Mouse (Mus musculus) bone marrow macrophage, adult 2 months (primary cell): Measurements from ENCODE around the gene Adgre5.

Experiments used
- CTCF ChIP-seq: IDR thresholded peaks from 2 replicates; pipeline ENCODE4 v1.5.1; 2012; ENCODE audit warnings: low read depth, mild to moderate bottlenecking, low read length, moderate library complexity
- POLR2A ChIP-seq: IDR thresholded peaks from 2 replicates; pipeline ENCODE4 v1.6.1; 2012; ENCODE audit warnings: mild to moderate bottlenecking, low read depth, low read length, borderline replicate concordance

- no peak for TF ChIP-seq CTCF
- TF ChIP-seq POLR2A, result no peak
Observed at GRCm38 (mm10) chr8:83748708-83749107, 7.6 kb upstream of the Adgre5 start.
